Mouse (Mus musculus): ENCODE results near the gene Vax2. TPM values are rescaled to one million over a fixed set of nuclear protein-coding genes. Genes with fewer than 3 reads are reported as not detected.

The Vax2 gene
- polyA plus RNA-seq, 1 experiment from 2014 or later = not detected

DNA sequence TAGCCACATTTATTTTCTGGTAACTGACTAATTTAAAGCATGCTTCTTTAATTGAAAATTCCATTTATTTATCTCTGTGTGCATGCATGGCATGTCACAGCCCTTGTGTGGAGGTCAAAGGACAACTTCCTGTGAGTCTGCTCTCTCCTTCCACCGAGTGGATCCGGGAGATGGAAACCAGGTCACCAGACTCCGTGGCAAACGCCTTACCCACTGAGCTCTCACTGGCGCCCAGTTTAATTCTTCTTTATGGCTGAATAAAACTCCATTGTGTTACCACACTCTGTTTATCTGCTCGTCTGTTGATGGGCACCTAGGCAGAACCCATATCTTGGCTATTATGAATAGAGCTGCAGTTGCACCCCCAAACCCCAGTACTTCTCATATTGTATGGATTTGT, 11.5 kb downstream of the Vax2 start:
- H3K27me3 ChIP-seq (ENCODE audit: insufficient read depth, low read length) = peaks cover 68% of the 10 kb centered on the region
- WGBS = 18% methylated on average over 6 of the region's 6 CpGs
- H3K4me2 ChIP-seq = no peak overlapping the region
- H3K27ac ChIP-seq (ENCODE audit: low read depth) = no peak overlapping the region
- ATAC-seq (ENCODE audit: insufficient read depth) (no peak), DNase-seq (no peak)
- no peaks in the 10 kb centered on the region for H3K9me3 ChIP-seq (ENCODE audit: low read depth, low read length)
- no peak overlapping the region for H3K4me3 ChIP-seq (ENCODE audit: low read depth, low read length)
- no peaks in the 10 kb centered on the region for H3K4me1 ChIP-seq (ENCODE audit: insufficient read depth)
- H3K9ac ChIP-seq = no peak overlapping the region
- no peak for TF ChIP-seq CTCF (IDR thresholded peaks at IDR 0.05; ENCODE audit: low read depth)
- H3K36me3 ChIP-seq (ENCODE audit: insufficient read depth) = no peaks in the 10 kb centered on the region

DNA sequence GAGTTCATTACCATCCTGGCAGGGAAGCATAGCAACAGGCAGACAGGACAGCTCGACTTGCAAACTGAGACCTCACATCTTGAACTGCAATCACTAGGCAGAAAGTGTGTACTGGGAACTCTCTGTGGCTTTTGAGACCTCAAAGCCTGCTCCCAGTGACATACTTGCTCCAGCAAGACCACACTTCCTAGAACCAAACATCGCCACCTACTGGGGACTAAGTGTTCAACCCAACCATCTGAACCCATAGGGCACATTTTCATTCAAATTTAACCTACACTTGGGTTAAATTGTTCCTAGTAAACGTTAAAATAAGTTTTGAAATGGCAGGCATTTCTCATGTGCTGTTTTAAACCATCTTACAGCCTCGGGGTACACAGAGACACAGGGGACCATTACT, 16.1 kb downstream of the Vax2 start:
- Histone ChIP-seq H3K9me3 (ENCODE audit: low read depth, low read length) (no peaks in the 10 kb centered on the region), H3K27ac (ENCODE audit: low read depth) (no peak overlapping the region), H3K4me2 (no peak overlapping the region), H3K4me3 (ENCODE audit: low read depth, low read length) (no peak overlapping the region), H3K27me3 (ENCODE audit: insufficient read depth, low read length) (peaks cover 22% of the 10 kb centered on the region), H3K4me1 (ENCODE audit: insufficient read depth) (no peaks in the 10 kb centered on the region), H3K36me3 (ENCODE audit: insufficient read depth) (no peaks in the 10 kb centered on the region), H3K9ac (no peak overlapping the region)
- WGBS = 30% methylated on average over 4 of the region's 4 CpGs
- ATAC-seq (ENCODE audit: insufficient read depth) = no peak
- peak; percentile 37; the same call in 1 of the 2 replicates for TF ChIP-seq CTCF (IDR thresholded peaks at IDR 0.05; ENCODE audit: low read depth)
- peak; percentile 44 for DNase-seq

DNA sequence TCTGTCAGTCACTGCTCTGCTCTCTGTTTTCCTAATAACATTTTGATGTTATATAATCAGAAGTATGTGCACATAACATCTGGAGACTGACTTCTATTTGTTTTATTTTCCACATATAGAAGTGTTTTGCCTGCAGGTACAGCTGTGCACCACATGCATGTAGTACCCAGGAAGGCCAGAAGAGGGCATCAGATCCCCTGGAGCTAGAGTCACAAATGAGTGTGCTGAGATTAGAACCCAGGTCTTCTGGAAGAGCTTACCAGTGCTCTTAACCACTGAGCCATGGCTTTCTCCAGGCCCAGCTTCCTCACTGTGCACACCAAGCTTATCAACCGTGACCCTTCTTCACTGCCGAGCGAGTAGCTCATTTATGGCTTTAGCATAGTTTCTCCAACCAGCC, 17.4 kb downstream of the Vax2 start:
- ATAC-seq (ENCODE audit: insufficient read depth) (no peak), DNase-seq (peak; percentile 47)
- Histone ChIP-seq H3K4me1 (ENCODE audit: insufficient read depth) (no peaks in the 10 kb centered on the region), H3K4me2 (no peak overlapping the region), H3K9ac (no peak overlapping the region), H3K27me3 (ENCODE audit: insufficient read depth, low read length) (peaks cover 12% of the 10 kb centered on the region), H3K9me3 (ENCODE audit: low read depth, low read length) (no peaks in the 10 kb centered on the region), H3K36me3 (ENCODE audit: insufficient read depth) (no peaks in the 10 kb centered on the region), H3K27ac (ENCODE audit: low read depth) (no peak overlapping the region), H3K4me3 (ENCODE audit: low read depth, low read length) (no peak overlapping the region)
- WGBS = 92% methylated on average over 3 of the region's 3 CpGs
- TF ChIP-seq CTCF (IDR thresholded peaks at IDR 0.05; ENCODE audit: low read depth) = peak; percentile 65

DNA sequence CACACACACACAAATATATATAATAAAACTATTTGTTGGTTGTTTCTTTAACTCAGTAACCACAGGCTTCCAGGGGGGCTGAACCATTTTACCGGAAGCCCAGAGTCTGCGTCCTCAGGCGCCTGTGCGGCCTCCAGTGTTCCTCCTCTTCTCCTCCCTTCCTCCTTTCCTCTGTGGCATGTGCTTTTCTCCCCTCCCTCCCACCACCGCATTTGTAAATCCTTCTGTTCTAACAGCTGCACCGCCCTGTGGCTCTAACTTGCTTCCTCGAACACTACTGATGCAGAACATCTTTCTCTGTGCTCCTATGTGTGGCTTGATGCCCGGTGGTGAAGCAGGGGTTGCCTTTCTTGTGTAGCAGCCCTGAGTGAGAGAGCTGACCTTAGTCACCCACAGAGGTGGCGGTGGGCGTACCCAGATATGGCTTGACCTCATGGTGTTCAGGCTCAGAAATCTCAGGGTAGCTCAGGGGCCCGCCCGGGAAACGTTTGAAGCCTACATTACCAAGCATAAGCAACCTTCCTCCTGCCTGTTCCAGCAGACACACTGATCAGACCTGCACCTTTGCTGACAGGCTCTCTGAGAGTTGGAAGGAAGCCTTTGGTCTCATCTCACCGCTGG, 18.4 kb downstream of the Vax2 start:
- no peak overlapping the region for H3K4me3 ChIP-seq (ENCODE audit: low read depth, low read length)
- no peaks in the 10 kb centered on the region for H3K36me3 ChIP-seq (ENCODE audit: insufficient read depth)
- peaks cover 6% of the 10 kb centered on the region; the same call in 1 of the 2 replicates for H3K27me3 ChIP-seq (ENCODE audit: insufficient read depth, low read length)
- no peak for TF ChIP-seq CTCF (IDR thresholded peaks at IDR 0.05; ENCODE audit: low read depth)
- DNase-seq (no peak), ATAC-seq (ENCODE audit: insufficient read depth) (no peak)
- H3K4me1 ChIP-seq (ENCODE audit: insufficient read depth) = no peaks in the 10 kb centered on the region
- no peaks in the 10 kb centered on the region for H3K9me3 ChIP-seq (ENCODE audit: low read depth, low read length)
- H3K9ac ChIP-seq = no peak overlapping the region
- WGBS = 55% methylated on average over 14 of the region's 14 CpGs
- H3K4me2 ChIP-seq = no peak overlapping the region
- H3K27ac ChIP-seq (ENCODE audit: low read depth) = no peak overlapping the region

DNA sequence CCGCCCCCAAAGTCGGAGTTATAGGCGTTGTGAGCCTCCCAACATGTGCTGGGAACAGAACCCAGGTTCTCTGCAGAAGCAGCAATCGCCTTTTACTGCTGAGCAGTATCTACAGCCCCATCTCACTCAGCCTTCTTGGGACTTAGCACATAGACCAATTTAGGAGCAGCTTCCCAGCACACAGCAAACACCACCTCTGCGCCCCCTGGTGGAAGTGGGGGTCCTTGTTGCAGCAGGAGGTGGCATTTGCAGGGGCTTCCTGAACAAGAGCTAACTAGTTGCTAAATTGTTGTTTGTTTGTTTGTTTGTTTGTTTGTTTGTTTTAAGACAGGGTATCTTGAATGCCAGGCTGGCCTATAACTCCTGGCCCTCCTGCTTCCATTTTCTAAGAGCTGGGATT, 20.1 kb downstream of the Vax2 start:
- DNase-seq (peak; percentile 81), ATAC-seq (ENCODE audit: insufficient read depth) (no peak; the same call in 1 of the 2 replicates)
- no peak overlapping the region for H3K4me2 ChIP-seq
- 28% methylated on average over 5 of the region's 5 CpGs for WGBS
- TF ChIP-seq CTCF (IDR thresholded peaks at IDR 0.05; ENCODE audit: low read depth) = peak; percentile 85
- no peak overlapping the region for H3K9ac ChIP-seq
- H3K27ac ChIP-seq (ENCODE audit: low read depth) = no peak overlapping the region
- no peaks in the 10 kb centered on the region for H3K27me3 ChIP-seq (ENCODE audit: insufficient read depth, low read length)
- H3K4me1 ChIP-seq (ENCODE audit: insufficient read depth) = no peaks in the 10 kb centered on the region
- no peak overlapping the region for H3K4me3 ChIP-seq (ENCODE audit: low read depth, low read length)
- H3K9me3 ChIP-seq (ENCODE audit: low read depth, low read length) = no peaks in the 10 kb centered on the region
- no peaks in the 10 kb centered on the region for H3K36me3 ChIP-seq (ENCODE audit: insufficient read depth)

DNA sequence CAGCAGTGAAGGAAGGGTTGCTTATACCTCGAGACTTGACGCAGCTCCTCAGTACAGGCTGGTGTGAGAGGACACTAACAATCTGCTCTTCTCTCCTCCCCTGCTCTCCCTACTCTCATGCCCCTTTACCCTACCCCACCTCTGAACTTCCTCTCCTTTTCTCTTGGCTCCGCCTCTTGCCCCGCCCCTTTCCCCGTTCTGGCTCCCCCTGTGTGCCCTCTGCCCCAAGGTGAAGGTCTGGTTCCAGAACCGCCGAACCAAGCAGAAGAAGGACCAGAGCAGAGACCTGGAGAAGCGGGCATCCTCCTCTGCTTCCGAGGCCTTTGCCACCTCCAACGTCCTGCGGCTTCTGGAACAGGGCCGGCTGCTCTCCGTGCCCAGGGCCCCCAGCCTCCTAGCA, 26.2 kb downstream of the Vax2 start:
- Histone ChIP-seq H3K4me1 (ENCODE audit: insufficient read depth) (no peaks in the 10 kb centered on the region), H3K9me3 (ENCODE audit: low read depth, low read length) (no peaks in the 10 kb centered on the region), H3K27ac (ENCODE audit: low read depth) (no peak overlapping the region), H3K9ac (no peak overlapping the region), H3K4me2 (no peak overlapping the region), H3K4me3 (ENCODE audit: low read depth, low read length) (no peak overlapping the region), H3K27me3 (ENCODE audit: insufficient read depth, low read length) (no peaks in the 10 kb centered on the region), H3K36me3 (ENCODE audit: insufficient read depth) (no peaks in the 10 kb centered on the region)
- 20% methylated on average over 13 of the region's 13 CpGs for WGBS
- no peak for TF ChIP-seq CTCF (IDR thresholded peaks at IDR 0.05; ENCODE audit: low read depth)
- ATAC-seq (ENCODE audit: insufficient read depth) (no peak), DNase-seq (no peak)

DNA sequence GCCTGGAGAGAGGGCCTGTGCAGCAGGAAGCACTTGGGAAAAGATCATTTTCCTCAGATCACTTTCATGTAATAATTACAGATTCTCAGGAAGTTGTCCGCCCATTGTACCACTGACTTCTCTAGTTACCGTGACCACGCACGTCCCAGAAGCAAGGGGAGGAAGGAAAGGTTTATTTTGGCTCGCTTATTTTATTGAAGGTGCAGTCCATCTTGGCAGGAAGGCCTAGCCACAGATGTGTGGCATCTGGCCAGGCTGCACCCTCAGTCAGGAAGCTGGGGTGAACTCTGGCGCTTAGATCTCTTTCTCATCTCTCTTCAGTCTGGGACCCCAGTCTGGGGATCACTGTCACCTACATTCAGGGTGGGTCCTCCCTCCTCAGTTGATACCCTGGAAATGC, 27.5 kb downstream of the Vax2 start:
- Histone ChIP-seq H3K4me3 (ENCODE audit: low read depth, low read length) (no peak overlapping the region), H3K9ac (no peak overlapping the region), H3K4me1 (ENCODE audit: insufficient read depth) (no peaks in the 10 kb centered on the region), H3K27ac (ENCODE audit: low read depth) (no peak overlapping the region), H3K4me2 (no peak overlapping the region), H3K27me3 (ENCODE audit: insufficient read depth, low read length) (no peaks in the 10 kb centered on the region), H3K36me3 (ENCODE audit: insufficient read depth) (no peaks in the 10 kb centered on the region), H3K9me3 (ENCODE audit: low read depth, low read length) (no peaks in the 10 kb centered on the region)
- DNase-seq (peak; percentile 32), ATAC-seq (ENCODE audit: insufficient read depth) (no peak)
- WGBS = 50% methylated on average over 6 of the region's 6 CpGs
- no peak for TF ChIP-seq CTCF (IDR thresholded peaks at IDR 0.05; ENCODE audit: low read depth)

Data from lung, embryonic 14.5 days (tissue).